Mouse (Mus musculus) gonadal fat pad, adult 2 months (tissue): ENCODE data around the gene Hist1h2an. TPM values are rescaled to one million over a fixed set of nuclear protein-coding genes. Genes with fewer than 3 reads are reported as not detected.
"Not testable (repeated sequence)": the region's sequence is repeated elsewhere in the genome, so short reads cannot be mapped to it uniquely, and the experiment has no call there.

Source experiments
- DNase-seq: peaks from one replicate; pipeline ENCODE4 v3.0.0-alpha.2; 2012; ENCODE audit warnings: low read depth
- polyA plus RNA-seq: library from polyadenylated mRNA; depleted of rRNA; stranded (reverse); fragments of >200 nt; gene quantifications from 2 replicates; pipeline ENCODE4 v1.2.3, GENCODE M21; 2012

Hist1h2an gene
- polyA plus RNA-seq, 1 experiment = 1.4 TPM

DNA sequence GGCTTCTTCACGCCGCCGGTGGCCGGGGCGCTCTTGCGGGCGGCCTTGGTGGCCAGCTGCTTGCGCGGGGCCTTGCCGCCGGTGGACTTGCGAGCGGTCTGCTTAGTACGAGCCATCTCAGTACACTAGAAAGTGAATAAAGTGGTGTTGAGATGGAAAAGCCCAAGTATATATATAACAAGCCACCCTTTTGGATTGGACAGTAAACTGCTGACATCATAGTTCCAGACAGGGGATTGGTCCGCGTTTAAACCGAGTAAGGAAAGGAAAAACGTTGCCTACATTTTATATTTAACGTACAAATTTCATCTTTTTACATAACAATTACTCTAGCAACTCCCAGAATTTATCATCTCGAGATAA lies 3.8 kb downstream of the Hist1h2an start, which contains the start of gene Hist1h3i:
Hist1h3i (minus strand) TSS at position 116 of the 363 bp plus-strand sequence.
- no peak for DNase-seq

GRCm38 (mm10) chr13:21782361-21783254 lies 4.4 kb downstream of the Hist1h2an start:
- DNase-seq = not testable (repeated sequence)

DNA sequence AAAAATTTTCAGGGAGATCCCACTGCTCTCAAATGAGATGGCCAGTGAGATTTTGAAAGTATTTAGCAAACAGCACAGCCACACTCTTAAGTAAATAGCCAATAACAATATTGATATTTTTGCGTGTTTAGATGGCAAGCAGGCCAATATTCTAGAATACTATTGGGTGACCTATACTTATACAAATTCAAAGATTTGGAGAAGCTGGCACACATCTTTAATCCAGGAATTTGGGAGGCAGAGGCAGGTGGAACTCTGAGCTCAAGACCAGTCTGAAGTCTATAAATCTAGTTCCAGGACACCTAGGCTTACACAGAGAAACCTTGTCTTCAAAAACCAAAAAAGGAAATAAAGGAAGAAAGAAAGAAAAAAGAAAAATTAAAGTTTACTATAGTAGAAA lies 5.4 kb downstream of the Hist1h2an start:
- no peak for DNase-seq

DNA sequence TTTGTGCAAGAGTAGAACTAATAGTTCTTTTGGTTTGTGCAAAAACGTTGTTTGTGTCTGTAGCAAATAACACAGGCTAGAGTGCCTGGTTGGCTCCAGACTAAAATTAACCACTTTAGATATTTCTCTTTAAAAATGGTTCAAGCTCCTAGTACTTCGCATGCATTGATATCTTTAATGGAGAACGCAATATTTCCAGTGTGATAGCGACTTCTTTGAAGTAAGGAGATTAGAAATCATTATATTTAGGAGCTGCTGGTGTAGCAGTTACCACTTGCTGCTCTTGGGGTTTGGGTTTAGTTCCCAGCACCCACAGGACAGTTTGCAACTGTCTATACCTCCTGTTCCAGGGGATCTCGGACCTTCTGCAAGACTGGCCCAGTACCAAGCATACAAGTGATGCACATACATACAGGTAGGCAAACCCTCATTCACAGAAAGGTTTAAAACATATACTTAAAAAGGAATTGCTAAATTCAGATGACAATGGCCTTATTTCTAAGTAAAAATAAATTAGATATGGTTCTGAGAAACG lies 5.9 kb downstream of the Hist1h2an start:
- DNase-seq = no peak

- no peak for DNase-seq
These were observed 7.0 kb downstream of the Hist1h2an start, which contains the start of gene Hist1h1b for GRCm38 (mm10) chr13:21779767-21780731. Gene Hist1h1b, minus strand, starts transcription at chr13:21780625.

DNA sequence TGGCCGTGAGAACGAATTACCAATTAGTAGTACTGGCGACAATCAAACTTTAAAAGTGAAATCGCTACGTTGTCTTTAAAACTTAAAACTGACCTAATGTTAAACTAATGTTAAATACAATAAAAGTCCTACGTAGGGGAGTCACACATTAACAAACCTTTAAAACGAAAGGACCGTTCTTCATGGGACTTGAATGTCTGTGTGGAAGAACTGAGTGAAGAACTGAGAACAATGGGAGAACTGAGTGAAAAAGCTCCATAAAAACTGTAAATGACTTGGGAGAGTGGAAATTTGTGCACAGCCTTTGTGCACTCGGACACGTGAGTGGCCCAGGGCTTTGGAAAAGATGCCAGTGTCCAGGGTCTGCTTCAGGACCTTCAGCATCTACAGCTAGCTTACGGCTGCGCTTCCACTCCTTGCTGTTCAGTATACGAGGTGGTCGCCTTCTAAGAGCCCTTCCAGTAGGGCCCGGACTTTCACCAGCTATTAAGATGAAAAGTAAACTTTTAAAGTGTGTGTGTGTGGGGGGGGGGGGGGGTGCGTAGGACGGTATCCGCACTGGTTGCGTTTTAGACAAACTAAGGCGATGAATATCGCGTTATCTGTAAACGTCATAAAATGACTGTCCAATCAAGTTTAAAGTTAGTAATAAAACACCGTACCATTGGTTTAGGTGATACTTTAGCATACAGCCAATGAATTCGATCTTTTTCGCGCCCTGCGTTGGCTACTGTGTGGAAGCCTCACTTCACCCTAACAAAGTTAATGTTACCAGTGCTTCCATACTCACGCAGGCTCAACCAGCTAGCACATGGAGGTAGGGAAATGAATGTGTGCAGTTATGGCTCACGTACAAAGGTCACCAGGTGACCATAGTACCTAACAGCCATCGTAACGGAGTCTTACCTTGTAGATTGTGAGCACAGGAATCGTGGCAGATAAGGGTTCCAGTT lies 7.9 kb downstream of the Hist1h2an start:
- no peak for DNase-seq

- DNase-seq = no peak
These were observed 31.3 kb downstream of the Hist1h2an start for GRCm38 (mm10) chr13:21755707-21756106.

- not testable (repeated sequence) for DNase-seq
These were observed 32.6 kb downstream of the Hist1h2an start for GRCm38 (mm10) chr13:21754294-21755001.

DNA sequence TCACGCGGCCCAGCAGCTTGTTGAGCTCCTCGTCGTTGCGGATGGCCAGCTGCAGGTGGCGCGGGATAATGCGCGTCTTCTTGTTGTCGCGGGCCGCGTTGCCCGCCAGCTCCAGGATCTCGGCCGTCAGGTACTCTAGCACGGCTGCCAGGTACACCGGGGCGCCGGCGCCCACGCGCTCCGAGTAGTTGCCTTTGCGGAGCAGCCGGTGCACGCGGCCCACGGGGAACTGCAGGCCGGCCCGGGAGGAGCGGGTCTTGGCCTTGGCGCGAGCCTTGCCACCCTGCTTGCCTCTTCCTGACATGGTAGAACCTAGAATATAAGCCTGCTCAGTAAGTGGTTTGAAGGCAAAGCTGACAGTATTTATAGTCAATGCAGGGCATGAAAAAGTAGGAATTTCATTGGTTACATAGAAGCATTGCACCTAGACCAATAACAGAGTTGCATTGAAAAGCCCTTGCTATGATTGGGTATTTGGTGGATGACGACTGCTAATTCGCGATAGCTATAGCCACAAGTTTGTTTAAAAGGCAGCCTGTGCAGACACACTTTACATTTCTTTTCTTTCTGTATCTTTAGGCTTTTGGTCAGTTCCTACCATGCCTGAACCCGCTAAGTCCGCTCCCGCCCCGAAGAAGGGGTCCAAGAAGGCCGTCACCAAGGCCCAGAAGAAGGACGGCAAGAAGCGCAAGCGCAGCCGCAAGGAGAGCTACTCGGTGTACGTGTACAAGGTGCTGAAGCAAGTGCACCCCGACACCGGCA lies 33.3 kb downstream of the Hist1h2an start, which contains the start of the genes Hist1h2ak and Hist1h2bn:
Hist1h2ak (minus strand) TSS at position 304 of the 762 bp plus-strand sequence.
Hist1h2bn (plus strand) TSS at position 600 of the 762 bp plus-strand sequence.
- DNase-seq = peak; percentile 83

DNA sequence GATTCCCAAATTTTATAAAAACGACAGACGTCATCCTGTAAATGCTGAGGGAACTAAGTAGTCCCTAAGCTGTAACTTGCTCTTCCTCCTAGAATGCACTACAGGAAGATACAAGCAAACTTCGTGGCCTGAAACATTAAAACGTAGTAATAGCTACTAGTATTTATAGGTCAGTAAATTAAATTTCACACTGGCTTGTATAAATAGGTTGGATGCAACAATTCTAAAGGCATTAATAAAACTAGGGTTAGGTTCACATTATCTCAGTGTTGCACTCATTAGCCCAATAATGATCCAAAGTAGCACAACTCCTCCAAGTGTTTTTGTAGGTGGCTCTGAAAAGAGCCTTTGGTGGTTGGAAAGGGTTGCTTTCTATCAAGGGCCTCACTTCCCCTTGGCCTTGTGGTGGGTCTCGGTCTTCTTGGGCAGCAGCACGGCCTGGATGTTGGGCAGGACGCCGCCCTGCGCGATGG lies 33.9 kb downstream of the Hist1h2an start:
- no peak for DNase-seq

GRCm38 (mm10) chr13:21752356-21752755 lies 34.7 kb downstream of the Hist1h2an start:
- DNase-seq = no peak

- no peak for DNase-seq
These were observed 35.2 kb downstream of the Hist1h2an start for GRCm38 (mm10) chr13:21751827-21752226.

- DNase-seq = no peak
These were observed 35.6 kb downstream of the Hist1h2an start for GRCm38 (mm10) chr13:21751417-21751816.

DNA sequence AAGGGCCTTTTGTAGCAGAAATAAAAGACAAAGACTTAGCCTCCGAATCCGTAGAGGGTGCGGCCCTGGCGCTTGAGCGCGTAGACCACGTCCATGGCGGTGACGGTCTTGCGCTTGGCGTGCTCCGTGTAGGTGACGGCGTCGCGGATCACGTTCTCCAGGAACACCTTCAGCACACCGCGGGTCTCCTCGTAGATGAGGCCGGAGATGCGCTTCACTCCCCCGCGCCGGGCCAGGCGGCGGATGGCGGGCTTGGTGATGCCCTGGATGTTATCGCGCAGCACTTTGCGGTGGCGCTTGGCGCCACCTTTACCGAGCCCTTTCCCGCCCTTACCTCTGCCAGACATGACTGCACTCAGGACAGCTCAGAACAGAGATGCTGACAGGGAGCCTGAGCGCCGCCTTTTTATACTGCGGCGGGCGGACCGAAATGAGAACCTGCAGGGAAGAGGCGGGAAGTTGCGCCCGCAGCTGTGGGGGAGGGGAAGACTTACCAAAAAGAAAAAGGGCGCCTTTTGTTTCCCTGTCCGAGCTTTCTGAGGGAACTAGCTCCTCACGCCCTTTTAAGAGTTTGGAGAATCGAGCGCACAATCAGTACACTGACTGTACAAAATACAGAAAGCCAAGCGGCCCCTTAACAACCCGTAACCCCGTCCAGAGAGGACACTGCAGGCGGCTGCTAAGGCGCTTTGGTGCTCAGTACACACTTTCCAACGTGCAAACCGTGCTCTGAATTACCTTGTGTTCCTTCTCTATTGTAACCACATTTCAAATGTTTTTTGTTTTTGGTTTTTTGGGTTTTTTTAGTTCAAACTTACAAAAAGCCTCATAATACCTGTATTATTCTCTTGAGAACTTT lies 36.6 kb downstream of the Hist1h2an start, which contains the start of gene Hist1h4k:
Hist1h4k (minus strand) TSS at position 347 of the 859 bp plus-strand sequence.
- DNase-seq = not testable (repeated sequence)

GRCm38 (mm10) chr13:21749387-21750158 lies 37.4 kb downstream of the Hist1h2an start:
- no peak for DNase-seq

DNA sequence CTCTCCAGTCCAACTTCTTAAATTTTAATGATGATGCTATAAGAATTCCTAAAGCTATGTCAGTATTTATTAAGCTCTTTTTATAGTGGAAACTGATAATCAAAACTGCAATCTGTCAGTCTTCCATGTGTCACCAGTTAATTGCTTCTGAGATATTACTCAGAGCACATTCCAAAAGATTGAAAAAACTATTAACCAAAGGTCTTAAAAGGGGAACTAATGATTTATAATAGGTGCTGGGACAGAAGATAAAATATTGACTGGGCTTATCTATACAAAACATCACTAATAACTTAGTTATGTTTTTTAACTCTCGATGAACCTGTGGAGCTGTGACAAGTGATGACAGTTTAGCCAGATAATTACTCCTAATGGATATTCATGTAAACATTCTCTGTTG lies 42.0 kb downstream of the Hist1h2an start:
- DNase-seq = no peak
